Mouse (Mus musculus) testis, adult 2 months (tissue): ENCODE data around the gene Ifi35.

Experiments used
- CTCF ChIP-seq: fragments of 200-500 bp; IDR thresholded peaks from 2 replicates; pipeline ENCODE4 v1.5.1; 2012; ENCODE audit warnings: low read depth, mild to moderate bottlenecking, inconsistent platforms, low read length, moderate library complexity; ENCODE audit not compliant: control insufficient read depth, insufficient read depth, insufficient replicate concordance
- POLR2A ChIP-seq: fragments of 200-500 bp; IDR thresholded peaks from 2 replicates; pipeline ENCODE4 v1.6.1; 2012; ENCODE audit warnings: low read depth, mild to moderate bottlenecking, inconsistent platforms, low read length, moderate library complexity; ENCODE audit not compliant: control insufficient read depth

GRCm38 (mm10) chr11:101479171-101479635 is 31.0 kb downstream of the Ifi35 start:
- no peak for TF ChIP-seq POLR2A
- TF ChIP-seq CTCF = no peak
